Mouse (Mus musculus): ENCODE measurements around the gene Slc5a9.

- TF ChIP-seq TAL1 (IDR thresholded peaks at IDR 0.05; ENCODE audit: low read length): no peak
- TF ChIP-seq GATA1 (IDR thresholded peaks at IDR 0.05; ENCODE audit: low read length): no peak
Observed at GRCm38 (mm10) chr4:111907926-111908325, 5.2 kb upstream of the Slc5a9 start.
